In the genomic region with DNA sequence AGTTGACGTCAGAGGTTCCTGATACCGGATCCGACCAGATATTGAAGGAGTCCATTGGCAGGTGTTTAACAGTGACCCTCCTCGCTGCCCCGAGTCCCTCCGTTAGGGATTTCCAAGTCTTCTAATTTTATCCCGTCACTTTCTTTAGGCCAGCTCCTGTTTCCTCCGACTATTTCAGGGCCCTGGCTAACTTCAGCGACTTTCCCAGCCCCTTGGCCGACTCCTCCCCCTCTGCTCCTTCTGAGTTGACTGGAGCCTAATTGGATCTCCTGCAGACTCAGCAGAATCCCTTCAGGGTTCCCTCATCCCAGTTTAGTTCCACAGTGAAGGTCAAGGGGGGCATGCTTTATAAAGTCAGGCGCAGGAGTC, we compare ENCODE assay signal across 8 mouse cellular contexts. TPM values are rescaled to one million over a fixed set of nuclear protein-coding genes. Genes with fewer than 3 reads are reported as not detected.
A peak's percentile ranks its signal among the peaks of the same experiment; 100 is the strongest.
DNase-seq lines count a peak whose midpoint lies in the region; ATAC-seq and TF ChIP-seq lines count a peak whose summit lies in the region.

No protein-coding gene starts in this region.

- H3K4me3 ChIP-seq in heart, adult 2 months, result peak overlapping the region; percentile 40
- H3K4me3 ChIP-seq in forebrain, embryonic 10.5 days, result peak overlapping the region; percentile 74
- peak overlapping the region; percentile 56 for H3K4me3 ChIP-seq in hindbrain, embryonic 12.5 days
- peak overlapping the region; percentile 43 for H3K4me3 ChIP-seq in liver, embryonic 13.5 days (replicated peaks)

- peak overlapping the region; percentile 94 for H3K4me2 ChIP-seq in hindbrain, embryonic 12.5 days (replicated peaks)
- peak overlapping the region; percentile 60 for H3K4me2 ChIP-seq in liver, embryonic 13.5 days

- DNase-seq in heart, adult 2 months, result peak; percentile 27 to 38
- no peak for DNase-seq in heart, adult 8-10 months (ENCODE audit: low spot score)
- DNase-seq in forebrain, embryonic 10.5 days (ENCODE audit: extremely low spot score, low spot score), result peak; percentile 53
- no peak for DNase-seq in liver, embryonic 13.5 days
- peak; percentile 85 for DNase-seq in skeletal muscle tissue, adult 2 months (ENCODE audit: low read depth, low spot score)
- no peak for DNase-seq in thymus, postnatal 4 days
- DNase-seq in ovary, postnatal 14 days (ENCODE audit: low spot score), result no peak

- no peaks in the 10 kb centered on the region for H3K4me1 ChIP-seq in heart, adult 2 months (ENCODE audit: control insufficient read depth, insufficient read depth, low read length)
- peaks cover 44% of the 10 kb centered on the region for H3K4me1 ChIP-seq in forebrain, embryonic 10.5 days
- H3K4me1 ChIP-seq in hindbrain, embryonic 12.5 days, result peaks cover 18% of the 10 kb centered on the region
- no peaks in the 10 kb centered on the region for H3K4me1 ChIP-seq in liver, embryonic 13.5 days (replicated peaks)

- TF ChIP-seq POLR2A in heart, adult 2 months (IDR thresholded peaks at IDR 0.05; ENCODE audit: insufficient read depth, low read depth, low read length), result no peak

- peak; percentile 59 for ATAC-seq in hindbrain, embryonic 12.5 days (ENCODE audit: low FRiP score)
- no peak for ATAC-seq in liver, embryonic 13.5 days (ENCODE audit: low read depth)

- no peak overlapping the region for H3K9ac ChIP-seq in heart, adult 2 months (ENCODE audit: low read depth, low read length)
- H3K9ac ChIP-seq in hindbrain, embryonic 12.5 days, result peak overlapping the region; percentile 77
- H3K9ac ChIP-seq in liver, embryonic 13.5 days, result no peak overlapping the region

- no peak for TF ChIP-seq CTCF in heart, adult 2 months (IDR thresholded peaks at IDR 0.05)

- no peaks in the 10 kb centered on the region for H3K36me3 ChIP-seq in heart, adult 2 months (ENCODE audit: control insufficient read depth, insufficient read depth, low read length)
- peaks cover 15% of the 10 kb centered on the region for H3K36me3 ChIP-seq in forebrain, embryonic 10.5 days (replicated peaks)
- no peaks in the 10 kb centered on the region for H3K36me3 ChIP-seq in hindbrain, embryonic 12.5 days
- H3K36me3 ChIP-seq in liver, embryonic 13.5 days, result no peaks in the 10 kb centered on the region

- TF ChIP-seq EP300 in heart, adult 2 months (IDR thresholded peaks at IDR 0.05; ENCODE audit: insufficient read depth, low read depth, low read length), result no peak

- peak overlapping the region; percentile 36; the same call in 1 of the 2 replicates for H3K27ac ChIP-seq in heart, adult 2 months
- H3K27ac ChIP-seq in forebrain, embryonic 10.5 days, result peak overlapping the region; percentile 93
- H3K27ac ChIP-seq in hindbrain, embryonic 12.5 days, result peak overlapping the region; percentile 76
- H3K27ac ChIP-seq in liver, embryonic 13.5 days, result no peak overlapping the region

- 4% methylated on average over 11 of the region's 11 CpGs for WGBS in heart, adult 2 months
- under 1% methylated on average over 11 of the region's 11 CpGs for WGBS in forebrain, embryonic 10.5 days
- under 1% methylated on average over 11 of the region's 11 CpGs for WGBS in hindbrain, embryonic 12.5 days
- WGBS in liver, embryonic 13.5 days (ENCODE audit: insufficient replicate concordance), result 5% methylated on average over 11 of the region's 11 CpGs

- no peaks in the 10 kb centered on the region for H3K9me3 ChIP-seq in forebrain, embryonic 10.5 days
- no peaks in the 10 kb centered on the region for H3K9me3 ChIP-seq in hindbrain, embryonic 12.5 days (replicated peaks)
- no peaks in the 10 kb centered on the region for H3K9me3 ChIP-seq in liver, embryonic 13.5 days (replicated peaks)

- peaks cover 4% of the 10 kb centered on the region; the same call in 1 of the 2 replicates for H3K27me3 ChIP-seq in heart, adult 2 months (ENCODE audit: control insufficient read depth, insufficient read depth, low read length)
- H3K27me3 ChIP-seq in forebrain, embryonic 10.5 days (ENCODE audit: poor library complexity, severe bottlenecking), result peaks cover 47% of the 10 kb centered on the region
- H3K27me3 ChIP-seq in hindbrain, embryonic 12.5 days, result peaks cover 5% of the 10 kb centered on the region; the same call in 1 of the 2 replicates
- H3K27me3 ChIP-seq in liver, embryonic 13.5 days, result peaks cover 45% of the 10 kb centered on the region

- intact Hi-C loops in heart, adult 2 months (cut with DNase I), result no loop called here

- H3K79me2 ChIP-seq in heart, adult 2 months (replicated peaks; ENCODE audit: control insufficient read depth, insufficient read depth, low read length), result no peaks in the 10 kb centered on the region

RNA-seq across cellular contexts. Expression of a gene that starts 1.5 kb away (rescaled TPM):
- under 1 TPM; 0.50 to 0.52 TPM for total RNA-seq in heart, adult 2 months (2021)
- polyA plus RNA-seq in heart, adult 2 months (2012; rRNA removed), result 0.45 and 0.97 TPM in 2 replicates
- total RNA-seq in heart, adult 8-10 months (2022), result under 1 TPM; 0.37 to 0.98 (median 0.55) TPM
- 22.5 and 23.7 TPM in 2 replicates for polyA plus RNA-seq in forebrain, embryonic 10.5 days (2016; fragmentation: Nextera tagmentation; extraction: Ambion mirVana)
- 39.4 and 44.9 TPM in 2 replicates for polyA plus RNA-seq in hindbrain, embryonic 12.5 days (2016; fragmentation: Nextera tagmentation; extraction: Ambion mirVana)
- polyA plus RNA-seq in liver, embryonic 13.5 days (2015; fragmentation: Nextera tagmentation; extraction: Ambion mirVana), result 0.32 and 0.37 TPM in 2 replicates

Comparison
In these comparisons a context has a peak if more than half of its experiments do, and no peak if none do; other contexts are left out.
1. DNase-seq: peak in heart, adult 2 months (2 of 2), forebrain, embryonic 10.5 days (single experiment) and skeletal muscle tissue, adult 2 months (single experiment); none in heart, adult 8-10 months (single experiment), liver, embryonic 13.5 days (single experiment), thymus, postnatal 4 days (single experiment) and ovary, postnatal 14 days (single experiment).
2. RNA of a gene that starts 1.5 kb away (polyA plus RNA-seq): 39.4 to 44.9 TPM in hindbrain, embryonic 12.5 days and 22.5 to 23.7 TPM in forebrain, embryonic 10.5 days; 0.45 to 0.97 TPM in heart, adult 2 months and 0.32 to 0.37 TPM in liver, embryonic 13.5 days; every median in the first group is over 10 times any median in the second.
3. Peak in every context shown above with its lines, with median percentiles within 50 percentile points of each other: H3K4me3 ChIP-seq.